Mouse (Mus musculus) thymus, adult 2 months (tissue): ENCODE data around the gene Lsp1. TPM values are rescaled to one million over a fixed set of nuclear protein-coding genes. Genes with fewer than 3 reads are reported as not detected.

ENCODE experiments used
- DNase-seq: peaks from one replicate; pipeline ENCODE4 v3.0.0; 2021
- H3K27ac ChIP-seq: fragments of 200-500 bp; 2 replicates; pipeline ENCODE4 v1.5.1; 2012; ENCODE audit warnings: low read length, control low read depth; ENCODE audit not compliant: control insufficient read depth, insufficient read depth
- H3K27me3 ChIP-seq: fragments of 200-500 bp; 2 replicates; pipeline ENCODE4 v1.6.1; 2012; ENCODE audit warnings: mild to moderate bottlenecking, low read length, moderate library complexity, mixed read lengths; ENCODE audit not compliant: control insufficient read depth, insufficient read depth
- H3K36me3 ChIP-seq: fragments of 200-500 bp; 2 replicates; pipeline ENCODE4 v1.6.1; 2012; ENCODE audit warnings: mild to moderate bottlenecking, low read length, moderate library complexity; ENCODE audit not compliant: control insufficient read depth, insufficient read depth
- H3K4me1 ChIP-seq: fragments of 200-500 bp; replicated peaks from 2 replicates; pipeline ENCODE4 v1.6.1; 2012; ENCODE audit warnings: low read length; ENCODE audit not compliant: control insufficient read depth, insufficient read depth
- H3K4me3 ChIP-seq: fragments of 200-500 bp; 2 replicates; pipeline ENCODE4 v1.5.1; 2012; ENCODE audit warnings: mild to moderate bottlenecking, low read length, control low read depth, moderate library complexity; ENCODE audit not compliant: control insufficient read depth, insufficient read depth
- CTCF ChIP-seq: fragments of 200-500 bp; IDR thresholded peaks from 2 replicates; pipeline ENCODE4 v1.5.1; 2012; ENCODE audit warnings: mild to moderate bottlenecking, control low read depth, low read length, moderate library complexity, borderline replicate concordance; ENCODE audit not compliant: control insufficient read depth, poor library complexity, insufficient read depth; ENCODE audit errors: extremely low read depth
- POLR2A ChIP-seq: fragments of 200-500 bp; IDR thresholded peaks from 2 replicates; pipeline ENCODE4 v1.6.1; 2012; ENCODE audit warnings: mild to moderate bottlenecking, low read length, control low read depth, moderate library complexity; ENCODE audit not compliant: control insufficient read depth, poor library complexity, insufficient read depth; ENCODE audit errors: extremely low read depth
- WGBS: fragments of 180-500 bp; shearing (Covaris S2); methylation state at CpG from one replicate; pipeline ENCODE4 v1.1.7; 2018; 5-methylcytosine and 5-hydroxymethylcytosine counted together
- polyA plus RNA-seq: library from polyadenylated mRNA; depleted of rRNA; stranded (reverse); fragments of >200 nt; gene quantifications from 2 replicates; pipeline ENCODE4 v1.2.3, GENCODE M21; 2012

The Lsp1 gene
- polyA plus RNA-seq, 1 experiment, result 626 TPM

DNA sequence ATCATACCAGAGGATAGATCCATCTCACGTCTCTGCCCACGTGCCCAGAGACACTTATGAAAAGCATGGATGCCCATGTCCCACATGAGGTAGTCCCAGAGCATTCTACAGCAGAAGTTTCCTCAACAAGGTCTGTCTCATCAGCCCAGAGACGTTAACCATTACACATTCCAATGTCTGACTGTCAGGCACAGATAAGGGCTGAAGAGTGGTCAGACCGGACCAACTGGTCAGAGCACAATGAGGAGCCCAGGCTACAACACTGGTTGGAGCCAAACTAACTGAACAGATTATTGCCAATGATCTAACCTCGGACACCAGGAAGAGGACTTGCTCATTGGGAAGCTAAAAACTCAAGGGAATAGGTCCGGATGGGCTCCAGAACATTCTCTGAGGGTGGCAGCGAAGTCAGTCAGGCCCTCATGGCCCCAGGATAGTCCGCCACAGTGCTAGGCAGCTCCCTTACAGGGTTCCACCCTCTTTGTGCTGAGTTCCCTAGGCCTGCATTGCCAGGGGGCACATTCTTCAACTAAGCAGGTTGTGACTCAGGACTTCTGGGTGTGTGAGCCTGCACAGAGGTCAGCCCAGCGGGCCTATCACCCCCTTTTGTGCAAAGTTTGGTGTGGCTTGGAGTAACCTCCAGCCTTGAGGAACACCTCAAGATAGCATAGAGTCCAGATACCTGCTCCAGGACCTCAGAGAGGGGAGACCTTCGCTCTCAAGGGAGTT lies 26.3 kb upstream of the Lsp1 start, which contains the start of gene Syt8:
TSS of gene Syt8 (plus strand) at position 714 of the 729 bp plus-strand sequence.
- Histone ChIP-seq H3K36me3 (no peaks in the 10 kb centered on the region), H3K4me1 (peaks cover 17% of the 10 kb centered on the region), H3K27ac (no peak within 1 kb of the TSS), H3K27me3 (no peaks in the 10 kb centered on the region), H3K4me3 (no peak within 1 kb of the TSS)
- TF ChIP-seq CTCF (no peak), POLR2A (no peak)
- 89% methylated on average over 10 of the region's 10 CpGs for WGBS
- DNase-seq, result no peak

DNA sequence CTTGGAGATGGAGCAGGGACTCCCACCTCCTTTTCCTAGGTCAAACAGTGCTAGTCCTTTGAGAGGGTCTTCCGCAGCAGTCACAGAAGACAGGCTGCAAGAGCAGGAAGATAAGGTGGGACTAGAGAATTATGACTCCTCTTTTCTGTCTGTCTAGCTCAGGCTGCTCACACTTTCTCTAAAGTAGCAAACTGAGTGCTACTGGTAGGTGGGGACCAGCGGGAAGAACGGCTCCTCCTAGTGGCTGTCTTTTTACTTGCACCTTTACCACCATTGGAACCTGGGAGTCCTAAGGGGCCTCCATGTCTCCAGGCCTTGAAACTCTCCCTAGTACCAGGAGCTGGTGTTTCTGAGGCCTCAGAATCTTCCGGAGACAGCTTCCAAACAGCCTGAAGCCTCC lies 25.1 kb upstream of the Lsp1 start:
- peaks cover 17% of the 10 kb centered on the region for H3K4me1 ChIP-seq
- 30% methylated on average over 4 of the region's 4 CpGs for whole genome bisulfite sequencing
- H3K4me3 ChIP-seq, result no peak overlapping the region
- H3K27ac ChIP-seq, result no peak overlapping the region
- TF ChIP-seq POLR2A, result no peak
- no peak for TF ChIP-seq CTCF
- no peaks in the 10 kb centered on the region for H3K36me3 ChIP-seq
- DNase-seq, result peak; percentile 72
- H3K27me3 ChIP-seq, result no peaks in the 10 kb centered on the region

DNA sequence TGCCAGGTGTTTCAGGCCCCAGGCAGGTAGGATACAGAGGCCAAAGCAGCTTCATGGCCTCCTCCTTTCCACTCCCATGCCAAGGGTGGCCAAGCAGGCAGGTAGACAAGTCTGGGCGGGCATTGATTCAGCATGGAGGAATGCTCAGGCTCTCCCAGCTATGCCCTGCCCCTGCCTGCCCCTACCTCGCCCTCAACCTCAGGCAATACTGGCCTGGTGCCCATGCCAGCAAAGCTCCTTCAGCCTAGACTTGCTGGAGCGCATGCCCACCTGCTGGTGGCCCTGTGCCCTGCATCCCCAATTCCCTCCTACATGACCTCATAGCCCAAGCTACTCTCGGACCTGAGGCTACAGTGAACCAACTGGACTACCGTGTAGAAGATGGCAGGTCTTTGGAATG lies 23.3 kb upstream of the Lsp1 start:
- no peak overlapping the region for H3K27ac ChIP-seq
- no peak overlapping the region for H3K4me3 ChIP-seq
- peaks cover 33% of the 10 kb centered on the region for H3K4me1 ChIP-seq
- WGBS, result 86% methylated on average over 5 of the region's 5 CpGs
- no peaks in the 10 kb centered on the region for H3K27me3 ChIP-seq
- no peak for DNase-seq
- no peak for TF ChIP-seq POLR2A
- 0 out of 2 replicates have a peak, but pooled peaks have one; percentile 16 for TF ChIP-seq CTCF
- H3K36me3 ChIP-seq, result no peaks in the 10 kb centered on the region

DNA sequence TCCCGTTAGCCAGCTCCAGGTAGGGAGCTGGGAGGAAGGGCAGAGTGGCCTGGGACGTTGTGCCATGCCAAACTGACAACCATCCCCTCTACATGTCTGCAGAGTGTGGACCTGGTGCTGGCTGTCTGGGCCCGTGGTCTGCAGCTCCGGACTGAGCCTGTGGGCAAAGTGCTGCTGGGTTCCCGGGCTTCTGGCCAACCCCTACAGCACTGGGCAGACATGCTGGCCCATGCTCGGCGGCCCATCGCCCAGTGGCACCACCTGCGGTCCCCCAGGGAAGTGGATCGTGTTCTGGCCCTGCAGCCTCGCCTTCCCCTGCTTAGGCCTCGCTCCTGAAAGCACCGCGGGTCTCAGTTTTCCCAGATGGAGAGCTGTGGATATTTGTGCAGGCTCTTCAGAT lies 20.6 kb upstream of the Lsp1 start:
- Histone ChIP-seq H3K27ac (no peak overlapping the region), H3K36me3 (no peaks in the 10 kb centered on the region), H3K4me3 (no peak overlapping the region), H3K27me3 (no peaks in the 10 kb centered on the region), H3K4me1 (peaks cover 34% of the 10 kb centered on the region)
- WGBS, result 95% methylated on average over 14 of the region's 14 CpGs
- TF ChIP-seq POLR2A, result no peak
- DNase-seq, result no peak

DNA sequence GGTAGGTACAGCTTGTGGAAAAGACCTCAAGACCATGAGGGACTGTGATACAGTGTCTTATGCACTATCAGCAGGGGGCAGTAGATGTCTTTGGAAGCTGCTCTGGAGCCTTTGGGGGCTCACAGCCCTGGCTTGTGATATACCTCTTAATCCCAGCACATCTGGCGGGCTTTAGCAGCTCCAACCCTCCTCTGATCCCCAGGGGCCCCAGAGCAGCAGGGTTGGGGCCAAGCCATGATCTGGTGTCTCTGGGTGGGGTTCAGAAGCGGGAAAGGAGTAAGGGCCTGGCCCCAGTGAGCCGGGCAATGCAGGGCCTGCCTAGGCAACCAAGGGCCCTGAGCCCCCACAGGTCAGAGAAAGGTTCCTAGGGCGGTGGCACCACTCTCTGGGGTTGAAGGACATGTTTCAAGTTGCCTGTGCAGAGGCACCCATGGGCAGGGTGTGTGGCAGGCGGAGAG lies 19.9 kb upstream of the Lsp1 start:
- peak; percentile 75 for DNase-seq
- TF ChIP-seq CTCF (no peak; the same call in 1 of the 2 replicates), POLR2A (no peak)
- 79% methylated on average over 5 of the region's 5 CpGs for WGBS
- Histone ChIP-seq H3K27me3 (no peaks in the 10 kb centered on the region), H3K4me3 (no peak overlapping the region), H3K36me3 (no peaks in the 10 kb centered on the region), H3K27ac (no peak overlapping the region), H3K4me1 (peaks cover 37% of the 10 kb centered on the region)

DNA sequence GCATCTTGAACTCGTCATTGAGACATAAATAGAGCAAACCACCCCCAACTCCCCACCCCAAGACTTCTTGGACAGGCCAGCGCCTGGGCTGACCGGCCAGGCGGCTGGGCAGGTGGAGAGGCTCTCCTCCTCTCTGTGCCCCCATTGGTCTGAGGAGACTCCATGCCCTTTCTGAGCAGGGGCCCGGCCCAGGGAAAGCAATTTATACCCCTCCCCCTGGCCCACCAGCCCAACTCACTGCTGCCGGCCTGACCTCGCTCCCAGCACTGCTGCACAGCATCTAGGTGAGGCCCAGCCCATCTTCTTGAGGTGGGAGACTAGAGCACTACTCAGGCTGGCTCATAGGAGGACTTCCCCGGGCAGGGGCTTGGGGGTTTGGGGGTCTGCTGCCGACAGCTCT lies 19.0 kb upstream of the Lsp1 start, which contains the start of gene Tnni2:
TSS of gene Tnni2 (plus strand) at position 224 of the 400 bp plus-strand sequence.
- H3K27ac ChIP-seq, result no peak within 1 kb of the TSS
- WGBS, result 80% methylated on average over 9 of the region's 9 CpGs
- no peak within 1 kb of the TSS for H3K4me3 ChIP-seq

More for the DNA sequence above, 19.0 kb upstream of the Lsp1 start, which contains the start of gene Tnni2:
- Histone ChIP-seq H3K36me3 (no peaks in the 10 kb centered on the region), H3K27me3 (no peaks in the 10 kb centered on the region), H3K4me1 (peaks cover 41% of the 10 kb centered on the region)
- DNase-seq, result no peak
- TF ChIP-seq CTCF, result no peak
- no peak for TF ChIP-seq POLR2A
